Mouse (Mus musculus) T-helper 2 cell (primary cell): ENCODE data around the gene Tesk1.

ENCODE experiments used
- in situ Hi-C: fragments of 300-600 bp; cut with MboI, MseI; formaldehyde crosslinking; loops from one replicate; pipeline ENCODE4 v1.15.1; 2025; ENCODE audit warnings: high pct_unique_total_duplicates

The Tesk1 gene

GRCm38 (mm10) chr4:43441639-43442038 lies at the start of gene Tesk1:
Gene Tesk1 (plus strand): TSS chr4:43441939.
- in situ Hi-C loops, result loop anchor here (5.0 to 10.0 kb wide), 2 partner anchors 41 to 397 kb away; partner anchors contain the start of genes Fam214b and Sit1

GRCm38 (mm10) chr4:43394345-43394891 lies 47.3 kb upstream of the Tesk1 start:
- in situ Hi-C loops, result no loop called here

- in situ Hi-C loops, result no loop called here
Measured at GRCm38 (mm10) chr4:43395147-43395546, 46.6 kb upstream of the Tesk1 start.

- in situ Hi-C loops, result no loop called here
Measured at GRCm38 (mm10) chr4:43395836-43396235, 45.9 kb upstream of the Tesk1 start.

- in situ Hi-C loops, result no loop called here
Measured at GRCm38 (mm10) chr4:43396381-43396780, 45.4 kb upstream of the Tesk1 start.

GRCm38 (mm10) chr4:43398014-43398413 lies 43.7 kb upstream of the Tesk1 start:
- in situ Hi-C loops, result no loop called here

- in situ Hi-C loops, result no loop called here
Measured at GRCm38 (mm10) chr4:43398829-43399331, 42.9 kb upstream of the Tesk1 start.

GRCm38 (mm10) chr4:43399391-43400131 lies 42.2 kb upstream of the Tesk1 start:
- in situ Hi-C loops, result no loop called here

- in situ Hi-C loops, result no loop called here
Measured at GRCm38 (mm10) chr4:43400976-43401375, 40.8 kb upstream of the Tesk1 start.

GRCm38 (mm10) chr4:43401486-43401885 lies 40.3 kb upstream of the Tesk1 start:
- in situ Hi-C loops, result no loop called here

GRCm38 (mm10) chr4:43402212-43402611 lies 39.5 kb upstream of the Tesk1 start:
- in situ Hi-C loops, result no loop called here

- in situ Hi-C loops, result no loop called here
Measured at GRCm38 (mm10) chr4:43404697-43405096, 37.0 kb upstream of the Tesk1 start.

- in situ Hi-C loops, result no loop called here
Measured at GRCm38 (mm10) chr4:43406162-43406971, 35.4 kb upstream of the Tesk1 start.

GRCm38 (mm10) chr4:43407071-43407920 lies 34.4 kb upstream of the Tesk1 start:
- in situ Hi-C loops, result no loop called here

GRCm38 (mm10) chr4:43414761-43415160 lies 27.0 kb upstream of the Tesk1 start:
- in situ Hi-C loops, result no loop called here

- in situ Hi-C loops, result no loop called here
Measured at GRCm38 (mm10) chr4:43415221-43416070, 26.3 kb upstream of the Tesk1 start.

- in situ Hi-C loops, result no loop called here
Measured at GRCm38 (mm10) chr4:43416071-43416490, 25.7 kb upstream of the Tesk1 start.

GRCm38 (mm10) chr4:43417269-43418062 lies 24.3 kb upstream of the Tesk1 start:
- in situ Hi-C loops, result no loop called here

GRCm38 (mm10) chr4:43418450-43418849 lies 23.3 kb upstream of the Tesk1 start:
- in situ Hi-C loops, result no loop called here
